Mouse (Mus musculus): ENCODE data around the gene Mrm1.

DNA sequence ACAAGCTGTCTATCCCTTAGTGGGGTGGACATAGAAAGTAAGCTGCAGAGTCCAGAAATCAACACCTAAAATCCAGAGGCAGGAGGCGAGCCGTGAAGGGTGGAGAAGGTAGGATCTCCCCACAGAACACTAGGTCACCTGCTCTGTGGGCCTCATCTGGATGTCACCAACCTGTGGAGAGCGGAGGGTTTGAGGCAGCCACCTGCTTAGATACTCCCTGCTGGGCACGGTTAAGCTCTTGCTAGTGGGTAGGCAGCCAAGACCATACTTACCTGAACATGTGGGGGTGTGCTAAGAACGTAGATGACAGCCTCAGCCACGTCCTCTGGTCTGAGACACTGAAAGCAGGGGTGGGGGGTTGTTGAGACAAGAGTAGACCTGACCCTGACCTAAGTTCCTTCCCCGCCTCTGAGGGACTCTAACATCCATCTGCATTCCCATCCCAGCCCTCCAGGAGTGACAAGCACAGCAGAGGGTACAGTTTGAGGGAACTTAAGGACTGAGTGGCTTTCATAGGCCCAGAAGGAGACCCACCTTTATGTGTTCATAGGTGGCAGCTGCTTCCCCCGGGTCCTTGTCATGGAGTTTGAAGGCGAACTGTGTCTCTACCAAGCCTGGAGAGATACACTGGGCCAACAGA lies 1.9 kb upstream of the Mrm1 start:
- TF ChIP-seq CTCF (IDR thresholded peaks at IDR 0.05; ENCODE audit: low read depth, low read length) (no peak), POLR2A (IDR thresholded peaks at IDR 0.05; ENCODE audit: borderline replicate concordance, low read depth, low read length) (no peak)
